Mouse (Mus musculus) bone marrow, adult 2 months (tissue): ENCODE measurements at regions not wholly inside any gene's neighbourhood (a gene's known extent, or its start where the extent isn't known, plus 50 kb on each side); places are given as distances from the start of the nearest gene placed in this dataset.

ENCODE experiments used
- CTCF ChIP-seq: fragments of 200-500 bp; IDR thresholded peaks from 2 replicates; pipeline ENCODE4 v1.5.1; 2011; ENCODE audit warnings: low read length, control low read depth; ENCODE audit not compliant: control insufficient read depth, insufficient read depth
- POLR2A ChIP-seq: fragments of 200-500 bp; IDR thresholded peaks from 2 replicates; pipeline ENCODE4 v1.6.1; 2011; ENCODE audit warnings: low read depth, mild to moderate bottlenecking, control low read depth, low read length, borderline replicate concordance; ENCODE audit not compliant: control insufficient read depth

GRCm38 (mm10) chr2:117637397-117637796 lies 294.6 kb upstream of the Rasgrp1 start:
- TF ChIP-seq CTCF = no peak
- no peak for TF ChIP-seq POLR2A
